Mouse (Mus musculus) heart, embryonic 11.5 days (tissue): ENCODE data around the gene Metap2. TPM values are rescaled to one million over a fixed set of nuclear protein-coding genes. Genes with fewer than 3 reads are reported as not detected.
A peak's percentile ranks its signal among the peaks of the same experiment; 100 is the strongest.

Experiments
- ATAC-seq: fragments of 200-750 bp; cut with Nextera tagmentation; replicated peaks from 2 replicates; pipeline ENCODE4 v1.8.0; 2017; ENCODE audit warnings: moderate library complexity; ENCODE audit not compliant: insufficient number of reproducible peaks, low FRiP score, low TSS enrichment
- H3K27ac ChIP-seq: fragments of 300-500 bp; sonication (generic); 2 replicates; pipeline ENCODE4 v1.5.1; 2014; ENCODE audit warnings: mild to moderate bottlenecking, low read depth, low read length
- H3K27me3 ChIP-seq: fragments of 300-500 bp; sonication (generic); 2 replicates; pipeline ENCODE4 v1.6.1; 2014; ENCODE audit warnings: mild to moderate bottlenecking, low read length, mixed read lengths; ENCODE audit not compliant: control insufficient read depth, insufficient read depth
- H3K36me3 ChIP-seq: fragments of 300-500 bp; sonication (generic); 2 replicates; pipeline ENCODE4 v1.6.1; 2014; ENCODE audit warnings: mild to moderate bottlenecking, low read length, moderate library complexity, mixed read lengths; ENCODE audit not compliant: control insufficient read depth, insufficient read depth
- H3K4me1 ChIP-seq: fragments of 300-500 bp; sonication (generic); 2 replicates; pipeline ENCODE4 v1.6.1; 2014; ENCODE audit warnings: low read length; ENCODE audit not compliant: control insufficient read depth, insufficient read depth
- H3K4me2 ChIP-seq: fragments of 300-500 bp; sonication (generic); 2 replicates; pipeline ENCODE4 v1.6.1; 2014; ENCODE audit warnings: mild to moderate bottlenecking, moderate library complexity
- H3K4me3 ChIP-seq: fragments of 300-500 bp; sonication (generic); 2 replicates; pipeline ENCODE4 v1.5.1; 2014; ENCODE audit warnings: low read depth, low read length
- H3K9ac ChIP-seq: fragments of 300-500 bp; sonication (generic); 2 replicates; pipeline ENCODE4 v1.6.1; 2014; ENCODE audit warnings: mild to moderate bottlenecking, low read depth, low read length, moderate library complexity
- H3K9me3 ChIP-seq: fragments of 300-500 bp; sonication (generic); replicated peaks from 2 replicates; pipeline ENCODE4 v1.6.1; 2016; ENCODE audit warnings: low read length; ENCODE audit not compliant: control insufficient read depth
- WGBS: fragments of 180-500 bp; shearing (Covaris S2); extraction: QIAGEN DNeasy Blood & Tissue Kit; methylation state at CpG from one replicate; pipeline ENCODE4 v1.1.7; 2014; ENCODE audit not compliant: insufficient replicate concordance; 5-methylcytosine and 5-hydroxymethylcytosine counted together
- polyA plus RNA-seq: library from polyadenylated mRNA; unstranded; fragments of >200 nt; fragmentation: Nextera tagmentation; extraction: Ambion mirVana; gene quantifications from 2 replicates; pipeline ENCODE4 v1.2.1, GENCODE M21; 2014

Gene Metap2
- polyA plus RNA-seq, 1 experiment from 2014 or later: 199 TPM

- no peak for ATAC-seq
- Histone ChIP-seq H3K9me3 (no peaks in the 10 kb centered on the region), H3K36me3 (no peaks in the 10 kb centered on the region), H3K9ac (no peak overlapping the region), H3K27me3 (no peaks in the 10 kb centered on the region), H3K27ac (no peak overlapping the region), H3K4me1 (peaks cover 4% of the 10 kb centered on the region; the same call in 1 of the 2 replicates), H3K4me3 (no peak overlapping the region), H3K4me2 (no peak overlapping the region)
- 49% methylated on average over 5 of the region's 5 CpGs for WGBS
Observed at GRCm38 (mm10) chr10:93932020-93932419, 35.1 kb upstream of the Metap2 start.

- H3K4me1 ChIP-seq: peaks cover 4% of the 10 kb centered on the region; the same call in 1 of the 2 replicates
- no peak for ATAC-seq
- H3K4me3 ChIP-seq: no peak overlapping the region
- no peaks in the 10 kb centered on the region for H3K27me3 ChIP-seq
- no peaks in the 10 kb centered on the region for H3K36me3 ChIP-seq
- H3K9me3 ChIP-seq: no peaks in the 10 kb centered on the region
- H3K9ac ChIP-seq: no peak overlapping the region
- H3K4me2 ChIP-seq: no peak overlapping the region
- WGBS: 64% methylated on average over 9 of the region's 9 CpGs
- no peak overlapping the region for H3K27ac ChIP-seq
Observed at GRCm38 (mm10) chr10:93931431-93931830, 34.5 kb upstream of the Metap2 start.

- WGBS: 70% methylated on average over 4 of the region's 4 CpGs
- peaks cover 4% of the 10 kb centered on the region; the same call in 1 of the 2 replicates for H3K4me1 ChIP-seq
- H3K4me3 ChIP-seq: no peak overlapping the region
- no peak overlapping the region for H3K4me2 ChIP-seq
- no peak overlapping the region for H3K9ac ChIP-seq
- no peak for ATAC-seq
- H3K27ac ChIP-seq: no peak overlapping the region
- H3K36me3 ChIP-seq: no peaks in the 10 kb centered on the region
- no peaks in the 10 kb centered on the region for H3K27me3 ChIP-seq
- no peaks in the 10 kb centered on the region for H3K9me3 ChIP-seq
Observed at GRCm38 (mm10) chr10:93930236-93930824, 33.4 kb upstream of the Metap2 start.

GRCm38 (mm10) chr10:93924666-93925065, 27.8 kb upstream of the Metap2 start:
- Histone ChIP-seq H3K4me1 (no peaks in the 10 kb centered on the region), H3K9ac (no peak overlapping the region), H3K27me3 (no peaks in the 10 kb centered on the region), H3K4me2 (no peak overlapping the region), H3K36me3 (no peaks in the 10 kb centered on the region), H3K9me3 (no peaks in the 10 kb centered on the region), H3K4me3 (no peak overlapping the region), H3K27ac (no peak overlapping the region)
- WGBS: 80% methylated on average over 5 of the region's 5 CpGs
- no peak for ATAC-seq

GRCm38 (mm10) chr10:93921160-93921559, 24.3 kb upstream of the Metap2 start:
- 87% methylated on average over 4 of the region's 4 CpGs for WGBS
- Histone ChIP-seq H3K9ac (no peak overlapping the region), H3K27me3 (no peaks in the 10 kb centered on the region), H3K27ac (no peak overlapping the region), H3K4me1 (peaks cover 14% of the 10 kb centered on the region), H3K36me3 (no peaks in the 10 kb centered on the region), H3K9me3 (no peaks in the 10 kb centered on the region), H3K4me2 (no peak overlapping the region), H3K4me3 (no peak overlapping the region)
- ATAC-seq: no peak

GRCm38 (mm10) chr10:93919227-93919626, 22.3 kb upstream of the Metap2 start:
- H3K9me3 ChIP-seq: no peaks in the 10 kb centered on the region
- WGBS: 46% methylated on average over 13 of the region's 13 CpGs
- H3K27me3 ChIP-seq: 0 out of 2 replicates have a peak, but pooled peaks cover 3% of the 10 kb centered on the region
- ATAC-seq: no peak
- H3K27ac ChIP-seq: peak overlapping the region; percentile 70
- H3K4me2 ChIP-seq: peak overlapping the region; percentile 44
- H3K4me3 ChIP-seq: no peak overlapping the region
- peaks cover 14% of the 10 kb centered on the region for H3K4me1 ChIP-seq
- H3K36me3 ChIP-seq: no peaks in the 10 kb centered on the region
- H3K9ac ChIP-seq: 0 out of 2 replicates have a peak overlapping the region, but pooled peaks have one; percentile 39

- Histone ChIP-seq H3K4me2 (peak overlapping the region; percentile 44), H3K4me1 (peaks cover 14% of the 10 kb centered on the region), H3K9ac (0 out of 2 replicates have a peak overlapping the region, but pooled peaks have one; percentile 39), H3K9me3 (no peaks in the 10 kb centered on the region), H3K27me3 (0 out of 2 replicates have a peak, but pooled peaks cover 3% of the 10 kb centered on the region), H3K27ac (peak overlapping the region; percentile 70), H3K4me3 (no peak overlapping the region), H3K36me3 (no peaks in the 10 kb centered on the region)
- 29% methylated on average over 6 of the region's 6 CpGs for WGBS
- ATAC-seq: 0 out of 2 replicates have a peak, but pooled peaks have one; percentile 42
Observed at GRCm38 (mm10) chr10:93918701-93919100, 21.8 kb upstream of the Metap2 start.

- ATAC-seq: no peak
- Histone ChIP-seq H3K27me3 (0 out of 2 replicates have a peak, but pooled peaks cover 3% of the 10 kb centered on the region), H3K4me1 (peaks cover 14% of the 10 kb centered on the region), H3K4me3 (no peak overlapping the region), H3K9ac (no peak overlapping the region), H3K36me3 (no peaks in the 10 kb centered on the region), H3K4me2 (no peak overlapping the region), H3K9me3 (no peaks in the 10 kb centered on the region), H3K27ac (no peak overlapping the region)
- WGBS: 75% methylated on average over 2 of the region's 2 CpGs
Observed at GRCm38 (mm10) chr10:93918087-93918486, 21.2 kb upstream of the Metap2 start.

GRCm38 (mm10) chr10:93916778-93917177, 19.9 kb upstream of the Metap2 start:
- Histone ChIP-seq H3K4me3 (no peak overlapping the region), H3K4me2 (no peak overlapping the region), H3K9me3 (no peaks in the 10 kb centered on the region), H3K9ac (no peak overlapping the region), H3K4me1 (peaks cover 14% of the 10 kb centered on the region), H3K27ac (no peak overlapping the region), H3K36me3 (no peaks in the 10 kb centered on the region), H3K27me3 (0 out of 2 replicates have a peak, but pooled peaks cover 3% of the 10 kb centered on the region)
- WGBS: 69% methylated on average over 2 of the region's 2 CpGs
- no peak for ATAC-seq
